Mouse (Mus musculus): ENCODE results near the gene Ifitm2.

DNA sequence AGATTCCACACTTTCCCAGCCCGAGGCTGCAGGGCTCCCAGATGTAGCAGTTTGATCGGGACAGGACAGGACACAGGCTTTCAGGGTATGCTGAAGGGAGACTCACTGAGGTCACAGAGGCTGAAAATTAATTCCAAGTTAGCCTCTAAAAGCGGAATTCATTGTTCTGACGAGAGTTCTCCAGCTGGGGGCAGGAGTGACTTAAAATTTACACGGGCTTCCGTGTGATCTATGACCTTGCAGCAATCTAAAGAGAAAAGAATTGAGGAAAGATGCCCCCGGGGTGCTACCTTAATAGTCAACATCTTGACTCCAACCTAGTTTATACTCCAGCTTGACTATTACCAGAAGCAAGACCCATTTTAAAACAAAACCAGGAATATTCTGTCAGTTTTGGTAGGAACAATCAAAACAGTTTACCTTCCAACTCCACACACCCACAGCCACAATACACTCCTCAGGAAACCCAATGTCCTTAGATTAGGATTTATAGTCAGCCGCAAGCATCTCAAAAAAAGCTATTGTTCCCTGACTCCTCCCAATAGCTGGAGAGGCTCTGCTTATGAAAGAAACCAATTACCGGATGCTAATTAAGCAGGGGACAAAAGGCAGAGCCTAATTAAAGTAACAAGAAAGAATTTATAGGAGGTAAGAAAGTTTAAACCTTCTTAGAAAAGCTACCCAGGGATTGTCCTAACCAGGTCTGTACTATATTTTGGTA, 3.6 kb upstream of the Ifitm2 start:
- TF ChIP-seq EP300 (optimal IDR thresholded peaks at IDR 0.05) (no peak), CTCF (IDR thresholded peaks at IDR 0.05; ENCODE audit: low read depth) (peak; percentile 74)
